Mouse (Mus musculus): ENCODE results near the gene Bmpr2. TPM values are rescaled to one million over a fixed set of nuclear protein-coding genes. Genes with fewer than 3 reads are reported as not detected.
A peak's percentile ranks its signal among the peaks of the same experiment; 100 is the strongest.

Gene Bmpr2
- polyA plus RNA-seq, 1 experiment from 2014 or later: 17.2 TPM

GRCm38 (mm10) chr1:59765279-59765678 is 2.1 kb downstream of the Bmpr2 start:
- Histone ChIP-seq H3K9me3 (ENCODE audit: control insufficient read depth, low read depth, low read length) (no peaks in the 10 kb centered on the region), H3K9ac (replicated peaks; ENCODE audit: low read depth, low read length) (peak overlapping the region; percentile 92; the same call in 1 of the 2 replicates), H3K36me3 (ENCODE audit: control insufficient read depth, insufficient read depth, low read length) (no peaks in the 10 kb centered on the region), H3K27me3 (ENCODE audit: control insufficient read depth, insufficient read depth, low read length) (no peaks in the 10 kb centered on the region), H3K4me2 (replicated peaks; ENCODE audit: low read depth, low read length) (peak overlapping the region; percentile 79), H3K4me1 (ENCODE audit: control insufficient read depth, insufficient read depth, low read length) (peaks cover 13% of the 10 kb centered on the region; the same call in 1 of the 2 replicates), H3K27ac (ENCODE audit: low read length) (no peak overlapping the region), H3K4me3 (ENCODE audit: low read depth, low read length) (peak overlapping the region; percentile 67)
- ATAC-seq (ENCODE audit: insufficient number of reproducible peaks, insufficient read depth, low FRiP score, low read depth): no peak
- WGBS: 2% methylated on average over 4 of the region's 4 CpGs

- no peaks in the 10 kb centered on the region for H3K36me3 ChIP-seq (ENCODE audit: control insufficient read depth, insufficient read depth, low read length)
- no peaks in the 10 kb centered on the region for H3K9me3 ChIP-seq (ENCODE audit: control insufficient read depth, low read depth, low read length)
- H3K4me3 ChIP-seq (ENCODE audit: low read depth, low read length): peak overlapping the region; percentile 27
- H3K9ac ChIP-seq (replicated peaks; ENCODE audit: low read depth, low read length): 0 out of 2 replicates have a peak overlapping the region, but pooled peaks have one; percentile 18
- H3K27me3 ChIP-seq (ENCODE audit: control insufficient read depth, insufficient read depth, low read length): no peaks in the 10 kb centered on the region
- peaks cover 13% of the 10 kb centered on the region; the same call in 1 of the 2 replicates for H3K4me1 ChIP-seq (ENCODE audit: control insufficient read depth, insufficient read depth, low read length)
- ATAC-seq (ENCODE audit: insufficient number of reproducible peaks, insufficient read depth, low FRiP score, low read depth): no peak
- H3K27ac ChIP-seq (ENCODE audit: low read length): no peak overlapping the region
- peak overlapping the region; percentile 57 for H3K4me2 ChIP-seq (replicated peaks; ENCODE audit: low read depth, low read length)
Measured at GRCm38 (mm10) chr1:59766626-59767025, 3.4 kb downstream of the Bmpr2 start.

GRCm38 (mm10) chr1:59771871-59772270 is 8.7 kb downstream of the Bmpr2 start:
- WGBS: 65% methylated on average over 3 of the region's 3 CpGs
- H3K4me2 ChIP-seq (replicated peaks; ENCODE audit: low read depth, low read length): no peak overlapping the region
- no peak overlapping the region for H3K9ac ChIP-seq (replicated peaks; ENCODE audit: low read depth, low read length)
- H3K9me3 ChIP-seq (ENCODE audit: control insufficient read depth, low read depth, low read length): no peaks in the 10 kb centered on the region
- H3K4me1 ChIP-seq (ENCODE audit: control insufficient read depth, insufficient read depth, low read length): peaks cover 6% of the 10 kb centered on the region; the same call in 1 of the 2 replicates
- no peaks in the 10 kb centered on the region for H3K27me3 ChIP-seq (ENCODE audit: control insufficient read depth, insufficient read depth, low read length)
- no peak overlapping the region for H3K27ac ChIP-seq (ENCODE audit: low read length)
- no peaks in the 10 kb centered on the region for H3K36me3 ChIP-seq (ENCODE audit: control insufficient read depth, insufficient read depth, low read length)
- ATAC-seq (ENCODE audit: insufficient number of reproducible peaks, insufficient read depth, low FRiP score, low read depth): no peak
- no peak overlapping the region for H3K4me3 ChIP-seq (ENCODE audit: low read depth, low read length)

GRCm38 (mm10) chr1:59781080-59781479 is 17.9 kb downstream of the Bmpr2 start:
- 73% methylated on average over 1 of the region's 1 CpGs for WGBS
- no peak for ATAC-seq (ENCODE audit: insufficient number of reproducible peaks, insufficient read depth, low FRiP score, low read depth)

GRCm38 (mm10) chr1:59788975-59789374 is 25.8 kb downstream of the Bmpr2 start:
- H3K9me3 ChIP-seq (ENCODE audit: control insufficient read depth, low read depth, low read length): no peaks in the 10 kb centered on the region
- no peaks in the 10 kb centered on the region for H3K27me3 ChIP-seq (ENCODE audit: control insufficient read depth, insufficient read depth, low read length)
- H3K4me1 ChIP-seq (ENCODE audit: control insufficient read depth, insufficient read depth, low read length): no peaks in the 10 kb centered on the region
- no peak for ATAC-seq (ENCODE audit: insufficient number of reproducible peaks, insufficient read depth, low FRiP score, low read depth)
- no peak overlapping the region for H3K9ac ChIP-seq (replicated peaks; ENCODE audit: low read depth, low read length)
- WGBS: 75% methylated on average over 6 of the region's 6 CpGs
- no peaks in the 10 kb centered on the region; the same call in 1 of the 2 replicates for H3K36me3 ChIP-seq (ENCODE audit: control insufficient read depth, insufficient read depth, low read length)
- no peak overlapping the region for H3K27ac ChIP-seq (ENCODE audit: low read length)
- no peak overlapping the region for H3K4me2 ChIP-seq (replicated peaks; ENCODE audit: low read depth, low read length)
- H3K4me3 ChIP-seq (ENCODE audit: low read depth, low read length): no peak overlapping the region

More at GRCm38 (mm10) chr1:59781080-59781479, 17.9 kb downstream of the Bmpr2 start:
- H3K36me3 ChIP-seq (ENCODE audit: control insufficient read depth, insufficient read depth, low read length): no peaks in the 10 kb centered on the region; the same call in 1 of the 2 replicates
- H3K4me1 ChIP-seq (ENCODE audit: control insufficient read depth, insufficient read depth, low read length): no peaks in the 10 kb centered on the region
- no peaks in the 10 kb centered on the region for H3K9me3 ChIP-seq (ENCODE audit: control insufficient read depth, low read depth, low read length)
- no peak overlapping the region for H3K27ac ChIP-seq (ENCODE audit: low read length)
- H3K4me3 ChIP-seq (ENCODE audit: low read depth, low read length): no peak overlapping the region
- H3K27me3 ChIP-seq (ENCODE audit: control insufficient read depth, insufficient read depth, low read length): no peaks in the 10 kb centered on the region
- H3K4me2 ChIP-seq (replicated peaks; ENCODE audit: low read depth, low read length): no peak overlapping the region
- H3K9ac ChIP-seq (replicated peaks; ENCODE audit: low read depth, low read length): no peak overlapping the region

- H3K4me2 ChIP-seq (replicated peaks; ENCODE audit: low read depth, low read length): no peak overlapping the region
Measured at GRCm38 (mm10) chr1:59789741-59790140, 26.5 kb downstream of the Bmpr2 start.

GRCm38 (mm10) chr1:59795336-59795735 is 32.1 kb downstream of the Bmpr2 start:
- ATAC-seq (ENCODE audit: insufficient number of reproducible peaks, insufficient read depth, low FRiP score, low read depth): no peak
- Histone ChIP-seq H3K4me1 (ENCODE audit: control insufficient read depth, insufficient read depth, low read length) (no peaks in the 10 kb centered on the region), H3K9ac (replicated peaks; ENCODE audit: low read depth, low read length) (no peak overlapping the region), H3K4me2 (replicated peaks; ENCODE audit: low read depth, low read length) (no peak overlapping the region), H3K4me3 (ENCODE audit: low read depth, low read length) (no peak overlapping the region), H3K27me3 (ENCODE audit: control insufficient read depth, insufficient read depth, low read length) (no peaks in the 10 kb centered on the region), H3K36me3 (ENCODE audit: control insufficient read depth, insufficient read depth, low read length) (no peaks in the 10 kb centered on the region), H3K9me3 (ENCODE audit: control insufficient read depth, low read depth, low read length) (no peaks in the 10 kb centered on the region), H3K27ac (ENCODE audit: low read length) (no peak overlapping the region)
- WGBS: 47% methylated on average over 1 of the region's 1 CpGs

More at GRCm38 (mm10) chr1:59789741-59790140, 26.5 kb downstream of the Bmpr2 start:
- Histone ChIP-seq H3K9me3 (ENCODE audit: control insufficient read depth, low read depth, low read length) (no peaks in the 10 kb centered on the region), H3K4me3 (ENCODE audit: low read depth, low read length) (no peak overlapping the region), H3K27me3 (ENCODE audit: control insufficient read depth, insufficient read depth, low read length) (no peaks in the 10 kb centered on the region), H3K36me3 (ENCODE audit: control insufficient read depth, insufficient read depth, low read length) (no peaks in the 10 kb centered on the region; the same call in 1 of the 2 replicates), H3K27ac (ENCODE audit: low read length) (no peak overlapping the region), H3K9ac (replicated peaks; ENCODE audit: low read depth, low read length) (no peak overlapping the region), H3K4me1 (ENCODE audit: control insufficient read depth, insufficient read depth, low read length) (no peaks in the 10 kb centered on the region)
- WGBS: 73% methylated on average over 5 of the region's 5 CpGs
- no peak for ATAC-seq (ENCODE audit: insufficient number of reproducible peaks, insufficient read depth, low FRiP score, low read depth)

GRCm38 (mm10) chr1:59797865-59798264 is 34.7 kb downstream of the Bmpr2 start:
- no peak overlapping the region for H3K9ac ChIP-seq (replicated peaks; ENCODE audit: low read depth, low read length)
- no peak overlapping the region for H3K4me2 ChIP-seq (replicated peaks; ENCODE audit: low read depth, low read length)
- H3K4me3 ChIP-seq (ENCODE audit: low read depth, low read length): no peak overlapping the region
- no peaks in the 10 kb centered on the region for H3K9me3 ChIP-seq (ENCODE audit: control insufficient read depth, low read depth, low read length)
- no peak for ATAC-seq (ENCODE audit: insufficient number of reproducible peaks, insufficient read depth, low FRiP score, low read depth)
- no peaks in the 10 kb centered on the region for H3K36me3 ChIP-seq (ENCODE audit: control insufficient read depth, insufficient read depth, low read length)
- WGBS: 74% methylated on average over 2 of the region's 2 CpGs
- no peaks in the 10 kb centered on the region for H3K4me1 ChIP-seq (ENCODE audit: control insufficient read depth, insufficient read depth, low read length)
- 0 out of 2 replicates have a peak overlapping the region, but pooled peaks have one; percentile 21 for H3K27ac ChIP-seq (ENCODE audit: low read length)
- H3K27me3 ChIP-seq (ENCODE audit: control insufficient read depth, insufficient read depth, low read length): no peaks in the 10 kb centered on the region

GRCm38 (mm10) chr1:59804363-59804762 is 41.2 kb downstream of the Bmpr2 start:
- no peak overlapping the region for H3K4me2 ChIP-seq (replicated peaks; ENCODE audit: low read depth, low read length)
- H3K4me3 ChIP-seq (ENCODE audit: low read depth, low read length): no peak overlapping the region
- WGBS: 15% methylated on average over 2 of the region's 2 CpGs
- H3K27ac ChIP-seq (ENCODE audit: low read length): no peak overlapping the region
- no peaks in the 10 kb centered on the region for H3K36me3 ChIP-seq (ENCODE audit: control insufficient read depth, insufficient read depth, low read length)
- H3K27me3 ChIP-seq (ENCODE audit: control insufficient read depth, insufficient read depth, low read length): no peaks in the 10 kb centered on the region
- H3K4me1 ChIP-seq (ENCODE audit: control insufficient read depth, insufficient read depth, low read length): peaks cover 7% of the 10 kb centered on the region
- no peak for ATAC-seq (ENCODE audit: insufficient number of reproducible peaks, insufficient read depth, low FRiP score, low read depth)
- H3K9ac ChIP-seq (replicated peaks; ENCODE audit: low read depth, low read length): no peak overlapping the region
- H3K9me3 ChIP-seq (ENCODE audit: control insufficient read depth, low read depth, low read length): no peaks in the 10 kb centered on the region
